Mouse (Mus musculus) G1E (cell line): Measurements from ENCODE around the gene Cish.

Experiments
- CTCF ChIP-seq: IDR thresholded peaks from 2 replicates; pipeline ENCODE4 v1.5.1; 2012; ENCODE audit warnings: low read depth, low read length, inconsistent platforms, mixed read lengths
- TAL1 ChIP-seq: conservative IDR thresholded peaks from 2 replicates; pipeline ENCODE4 v1.6.1; 2012; ENCODE audit warnings: low read depth, low read length, inconsistent platforms, mixed read lengths

DNA sequence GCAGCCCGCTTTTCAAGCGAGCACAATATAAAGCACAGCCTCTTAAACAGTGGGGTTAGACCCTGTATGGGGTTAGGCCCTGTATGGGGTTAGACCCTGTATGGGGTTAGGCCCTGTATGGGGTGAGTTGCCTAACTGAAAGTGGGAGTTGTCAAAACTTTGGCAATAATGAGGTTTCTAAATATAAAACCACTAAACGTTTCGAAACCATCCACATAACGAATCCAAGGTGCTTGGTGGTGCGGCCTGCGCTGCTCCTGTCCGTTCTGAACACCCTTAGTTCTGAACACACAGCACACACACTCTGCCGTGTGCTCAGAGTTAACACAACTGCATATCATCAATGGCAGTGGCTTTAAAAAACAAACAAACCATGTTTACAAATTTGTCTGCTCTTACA is 12.9 kb upstream of the Cish start:
- TF ChIP-seq TAL1 (no peak), CTCF (no peak)
